Mouse (Mus musculus) E14TG2a.4 (cell line): ENCODE results near the gene Gm19426.

ENCODE experiments used
- H3K27me3 ChIP-seq: 2 replicates; pipeline ENCODE4 v1.6.1; 2014; ENCODE audit warnings: low read length, control low read depth; ENCODE audit not compliant: insufficient read depth
- H3K36me3 ChIP-seq: 2 replicates; pipeline ENCODE4 v1.6.1; 2014; ENCODE audit warnings: low read length, control low read depth; ENCODE audit not compliant: insufficient read depth
- H3K4me1 ChIP-seq: replicated peaks from 2 replicates; pipeline ENCODE4 v1.6.1; 2014; ENCODE audit warnings: low read depth, low read length, control low read depth
- H3K4me3 ChIP-seq: replicated peaks from 2 replicates; pipeline ENCODE4 v1.5.1; 2014; ENCODE audit warnings: mild to moderate bottlenecking, low read length
- H3K9me3 ChIP-seq: 2 replicates; pipeline ENCODE4 v1.6.1; 2014; ENCODE audit warnings: low read length, control low read depth
- CTCF ChIP-seq: conservative IDR thresholded peaks from 2 replicates; pipeline ENCODE4 v1.5.1; 2014; ENCODE audit warnings: low read length
- NANOG ChIP-seq: IDR thresholded peaks from 2 replicates; pipeline ENCODE4 v1.6.1; 2014; ENCODE audit warnings: borderline replicate concordance, low read length, mixed read lengths
- POU5F1 ChIP-seq: IDR thresholded peaks from 2 replicates; pipeline ENCODE4 v1.6.1; 2014; ENCODE audit warnings: low read length, borderline replicate concordance

The Gm19426 gene

DNA sequence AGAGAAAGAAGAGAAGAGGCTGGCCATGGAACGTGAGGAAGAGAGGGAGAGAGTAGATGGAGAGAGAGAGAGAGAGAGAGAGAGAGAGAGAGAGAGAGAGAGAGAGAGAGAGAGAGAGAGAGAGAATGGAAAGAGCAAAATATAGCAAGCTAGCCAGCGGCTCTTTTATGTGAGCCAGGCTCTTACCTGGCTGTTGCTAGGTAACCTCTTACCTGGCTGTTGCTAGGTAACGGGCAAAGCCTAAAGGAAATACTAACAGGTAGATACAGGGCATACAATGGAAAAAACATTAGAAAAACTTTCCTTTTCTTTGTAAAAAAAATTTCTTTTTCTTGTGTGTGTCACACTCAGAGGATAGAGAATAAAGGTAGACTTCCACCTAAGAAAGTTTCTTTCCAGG lies 34.3 kb upstream of the Gm19426 start:
- Histone ChIP-seq H3K27me3 (peaks cover 9% of the 10 kb centered on the region; the same call in 1 of the 2 replicates), H3K36me3 (no peaks in the 10 kb centered on the region), H3K4me1 (peaks cover 36% of the 10 kb centered on the region), H3K9me3 (no peaks in the 10 kb centered on the region), H3K4me3 (no peak overlapping the region)
- TF ChIP-seq POU5F1, result no peak
- no peak for TF ChIP-seq NANOG
- TF ChIP-seq CTCF, result no peak

DNA sequence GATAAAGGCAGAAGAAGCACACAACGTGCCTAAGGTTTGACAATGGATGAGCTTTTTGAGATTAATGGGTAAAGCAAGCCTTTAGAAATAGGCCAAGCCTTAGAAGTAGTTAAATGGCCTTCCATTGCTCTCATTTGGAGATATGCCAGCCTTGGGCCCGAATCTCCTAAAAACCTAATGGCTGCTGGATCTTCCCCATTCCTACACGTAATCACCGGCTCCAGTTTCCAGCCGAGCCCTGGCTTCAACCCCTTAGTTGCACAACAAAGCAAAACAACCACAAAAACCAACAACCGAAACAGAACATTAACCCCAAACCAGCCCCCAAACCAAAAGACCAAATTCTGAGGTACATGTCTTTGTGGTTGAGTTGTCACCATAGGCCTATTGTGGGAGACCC lies 32.2 kb upstream of the Gm19426 start:
- H3K36me3 ChIP-seq, result no peaks in the 10 kb centered on the region
- peaks cover 36% of the 10 kb centered on the region for H3K4me1 ChIP-seq
- H3K4me3 ChIP-seq, result peak overlapping the region; percentile 18; the same call in 1 of the 2 replicates
- H3K27me3 ChIP-seq, result peaks cover 15% of the 10 kb centered on the region
- TF ChIP-seq NANOG (no peak), CTCF (no peak), POU5F1 (no peak)
- H3K9me3 ChIP-seq, result no peaks in the 10 kb centered on the region

DNA sequence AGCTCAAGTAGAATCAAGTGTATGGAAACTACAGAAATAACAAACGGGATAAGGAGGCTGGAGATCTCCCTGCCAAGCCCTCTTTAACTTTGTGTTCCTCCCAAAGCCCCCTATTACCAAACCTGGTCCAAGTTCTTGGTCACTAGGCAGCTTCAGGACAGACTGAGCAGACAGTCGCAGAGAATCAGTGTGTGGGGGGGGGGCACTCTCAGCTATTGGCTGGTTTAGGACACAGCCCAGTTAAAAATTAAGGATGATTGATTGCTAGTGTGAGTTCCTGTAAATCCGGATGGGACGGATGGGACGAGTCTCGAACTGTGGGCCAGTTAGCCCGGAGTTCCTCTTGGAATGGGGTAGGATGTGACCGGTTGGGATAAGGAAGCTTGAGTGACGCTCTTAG lies 31.8 kb upstream of the Gm19426 start, which contains the start of gene Serping1:
Serping1 (minus strand) TSS at position 204 of the 400 bp plus-strand sequence.
- TF ChIP-seq POU5F1, result no peak
- no peak for TF ChIP-seq NANOG
- TF ChIP-seq CTCF, result no peak
- H3K27me3 ChIP-seq, result peaks cover 18% of the 10 kb centered on the region
- H3K36me3 ChIP-seq, result no peaks in the 10 kb centered on the region
- peaks cover 36% of the 10 kb centered on the region for H3K4me1 ChIP-seq
- H3K9me3 ChIP-seq, result no peaks in the 10 kb centered on the region
- H3K4me3 ChIP-seq, result peak within 1 kb of the TSS; percentile 69

DNA sequence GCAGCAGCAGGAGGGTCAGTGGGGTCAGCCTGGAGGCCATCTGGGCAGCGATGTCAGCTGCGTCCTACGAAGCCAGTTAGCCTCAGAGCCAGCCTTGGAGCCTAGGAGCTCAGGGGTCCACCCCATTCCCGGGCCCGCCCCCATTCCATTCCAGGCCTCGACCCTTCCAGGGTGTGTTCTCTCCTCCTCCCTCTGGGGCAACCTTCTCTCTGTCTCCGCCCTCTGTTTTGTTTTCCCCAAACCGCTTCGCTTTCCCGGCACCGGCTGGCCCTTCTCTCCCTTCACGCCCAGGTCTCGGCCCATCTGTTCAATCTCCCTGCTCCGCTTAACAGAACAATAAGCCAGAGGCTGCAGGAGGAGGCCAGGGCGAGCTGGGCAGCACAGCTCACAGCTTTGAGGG lies 31.3 kb upstream of the Gm19426 start:
- H3K4me3 ChIP-seq, result peak overlapping the region; percentile 69
- peaks cover 2% of the 10 kb centered on the region; the same call in 1 of the 2 replicates for H3K36me3 ChIP-seq
- peaks cover 22% of the 10 kb centered on the region for H3K27me3 ChIP-seq
- H3K9me3 ChIP-seq, result no peaks in the 10 kb centered on the region
- TF ChIP-seq NANOG (no peak), CTCF (no peak)
- H3K4me1 ChIP-seq, result peaks cover 36% of the 10 kb centered on the region

DNA sequence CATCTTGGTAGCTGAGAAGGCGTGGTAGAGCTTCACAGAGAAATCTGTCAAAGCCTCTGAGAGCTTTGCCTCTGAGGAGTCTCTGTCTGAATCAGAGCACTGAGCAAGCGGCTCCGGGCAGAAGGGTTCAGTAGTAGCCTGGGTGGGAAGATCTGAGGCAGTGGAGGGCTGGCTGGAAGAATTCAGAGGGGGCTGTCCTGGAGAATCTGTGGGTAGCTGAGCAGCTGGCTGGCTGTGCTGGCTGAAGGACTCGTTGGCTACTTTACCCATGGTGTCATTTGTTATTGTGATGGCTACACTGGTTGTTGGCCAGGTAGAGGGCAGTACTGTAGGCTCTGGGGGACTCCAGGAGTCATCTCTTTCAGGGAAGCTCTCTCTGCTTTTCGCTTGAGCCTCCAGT lies 29.7 kb upstream of the Gm19426 start:
- H3K36me3 ChIP-seq, result peaks cover 3% of the 10 kb centered on the region; the same call in 1 of the 2 replicates
- no peak for TF ChIP-seq CTCF
- TF ChIP-seq POU5F1, result no peak
- no peak for TF ChIP-seq NANOG
- no peak overlapping the region for H3K4me3 ChIP-seq
- H3K27me3 ChIP-seq, result peaks cover 26% of the 10 kb centered on the region
- no peaks in the 10 kb centered on the region for H3K9me3 ChIP-seq
- peaks cover 29% of the 10 kb centered on the region for H3K4me1 ChIP-seq

DNA sequence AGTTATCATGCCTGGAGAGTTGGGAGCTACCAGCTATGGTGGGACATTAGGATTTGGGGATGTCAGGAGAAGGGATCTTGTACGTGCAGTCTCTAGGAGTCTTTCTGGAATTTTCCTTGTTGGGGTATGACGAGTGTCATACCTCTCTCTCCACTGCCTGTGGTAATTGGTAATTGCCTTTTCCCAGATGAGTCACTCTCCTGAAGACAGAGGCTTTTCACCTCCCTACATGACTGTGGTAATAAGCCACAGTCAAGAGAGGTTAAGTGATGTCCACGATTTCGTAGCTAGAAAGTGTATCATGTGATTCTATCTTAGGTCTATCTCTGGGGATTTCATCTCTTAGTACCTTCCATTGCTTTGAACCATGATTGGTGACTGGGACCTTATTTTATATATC lies 29.0 kb upstream of the Gm19426 start:
- Histone ChIP-seq H3K9me3 (no peaks in the 10 kb centered on the region), H3K36me3 (peaks cover 3% of the 10 kb centered on the region; the same call in 1 of the 2 replicates), H3K4me3 (no peak overlapping the region), H3K27me3 (peaks cover 28% of the 10 kb centered on the region), H3K4me1 (peaks cover 29% of the 10 kb centered on the region)
- TF ChIP-seq POU5F1, result no peak
- no peak for TF ChIP-seq CTCF

DNA sequence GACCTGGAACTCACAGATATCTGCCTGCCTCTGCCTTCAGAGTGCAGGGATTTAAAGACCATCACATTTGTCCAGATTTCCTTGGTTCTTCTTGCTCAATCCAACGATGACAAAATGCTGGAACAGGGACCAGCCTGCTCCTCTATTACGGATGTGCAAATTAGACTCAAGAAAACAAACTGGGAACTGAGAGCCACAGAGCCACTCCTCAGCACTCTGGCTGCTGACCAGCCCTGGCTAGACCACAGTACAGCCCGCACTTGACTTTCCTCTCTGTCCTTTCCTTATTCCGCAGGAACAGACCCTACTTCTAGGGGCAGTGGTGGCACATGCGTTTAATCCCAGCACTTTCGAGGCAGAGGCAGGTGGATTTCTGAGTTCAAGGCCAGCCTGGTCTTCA lies 27.0 kb upstream of the Gm19426 start:
- TF ChIP-seq CTCF, result no peak
- TF ChIP-seq POU5F1, result no peak
- no peak for TF ChIP-seq NANOG
- H3K4me1 ChIP-seq, result peaks cover 18% of the 10 kb centered on the region
- H3K9me3 ChIP-seq, result no peaks in the 10 kb centered on the region
- H3K27me3 ChIP-seq, result peaks cover 36% of the 10 kb centered on the region
- peaks cover 13% of the 10 kb centered on the region for H3K36me3 ChIP-seq
- no peak overlapping the region for H3K4me3 ChIP-seq

DNA sequence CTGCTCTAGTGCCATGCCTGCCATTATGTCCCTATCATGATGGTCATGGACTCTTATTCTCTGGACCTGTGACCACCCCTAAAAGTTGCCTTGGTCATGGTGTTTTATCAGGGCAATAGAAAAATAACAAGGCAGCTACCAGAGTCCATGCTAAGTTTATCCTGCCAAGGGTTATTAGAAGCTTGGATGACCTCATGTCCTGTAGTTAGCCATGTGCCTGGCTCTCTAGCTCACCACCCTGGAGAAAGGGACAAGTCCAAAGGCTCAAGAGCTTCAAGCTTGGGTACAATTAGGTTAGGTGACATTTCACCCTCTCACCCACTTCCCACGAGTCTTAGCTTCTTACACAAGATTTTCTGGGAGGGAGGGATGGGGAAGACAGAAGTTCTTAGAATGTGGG lies 19.4 kb upstream of the Gm19426 start:
- Histone ChIP-seq H3K27me3 (peaks cover 25% of the 10 kb centered on the region), H3K36me3 (peaks cover 16% of the 10 kb centered on the region; the same call in 1 of the 2 replicates), H3K4me3 (no peak overlapping the region), H3K9me3 (no peaks in the 10 kb centered on the region), H3K4me1 (peaks cover 33% of the 10 kb centered on the region)
- TF ChIP-seq NANOG (no peak), CTCF (no peak), POU5F1 (no peak)

DNA sequence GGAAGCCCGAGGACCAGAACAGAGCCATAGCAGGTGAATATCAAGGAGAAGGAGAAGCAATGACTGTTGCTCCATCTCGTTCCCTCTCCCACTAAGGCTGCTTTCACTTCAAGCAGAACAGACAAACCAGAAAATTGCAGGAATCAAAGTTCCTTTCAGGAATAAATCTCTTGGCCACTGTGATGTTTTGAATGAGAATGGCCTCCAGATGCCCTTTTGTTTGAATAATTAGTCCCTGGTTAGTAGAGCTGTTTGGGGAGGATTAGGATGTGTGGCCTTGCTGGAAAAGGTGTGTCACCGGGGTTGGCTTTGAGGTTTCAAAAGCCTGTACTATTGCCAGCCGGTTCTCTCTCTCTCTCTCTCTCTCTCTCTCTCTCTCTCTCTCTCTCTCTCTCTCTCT lies 18.8 kb upstream of the Gm19426 start:
- peaks cover 38% of the 10 kb centered on the region for H3K4me1 ChIP-seq
- peak; percentile 99 for TF ChIP-seq NANOG
- TF ChIP-seq POU5F1, result peak; percentile 87; the same call in 1 of the 2 replicates
- no peak for TF ChIP-seq CTCF
- no peaks in the 10 kb centered on the region for H3K9me3 ChIP-seq
- H3K36me3 ChIP-seq, result peaks cover 16% of the 10 kb centered on the region; the same call in 1 of the 2 replicates
- no peak overlapping the region for H3K4me3 ChIP-seq
- H3K27me3 ChIP-seq, result peaks cover 22% of the 10 kb centered on the region
